Mouse (Mus musculus) right cerebral cortex, adult 18-20 months (tissue): ENCODE measurements around the gene Acr.

Source experiments
- DNase-seq: peaks from one replicate; pipeline ENCODE4 v3.0.0; 2022; ENCODE audit warnings: mixed read lengths

Gene Acr

DNA sequence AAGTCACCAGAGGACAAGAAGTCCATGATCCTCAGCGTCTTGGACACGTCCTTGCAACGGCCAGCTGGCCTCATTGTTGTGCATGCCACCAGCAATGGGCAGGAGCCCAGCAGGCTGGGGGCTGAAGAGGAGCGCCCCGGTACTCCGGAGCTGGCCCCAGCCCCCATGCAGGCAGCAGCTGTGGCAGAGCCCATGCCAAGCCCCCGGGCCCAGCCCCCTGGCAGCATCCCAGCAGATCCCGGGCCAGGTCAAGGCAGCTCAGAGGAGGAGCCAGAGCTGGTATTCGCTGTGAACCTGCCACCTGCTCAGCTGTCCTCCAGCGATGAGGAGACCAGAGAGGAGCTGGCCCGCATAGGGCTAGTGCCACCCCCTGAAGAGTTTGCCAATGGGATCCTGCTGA is 19.3 kb upstream of the Acr start:
- peak; percentile 28 for DNase-seq

- DNase-seq: no peak
Measured at GRCm38 (mm10) chr15:89550506-89550905, 17.6 kb upstream of the Acr start.

DNA sequence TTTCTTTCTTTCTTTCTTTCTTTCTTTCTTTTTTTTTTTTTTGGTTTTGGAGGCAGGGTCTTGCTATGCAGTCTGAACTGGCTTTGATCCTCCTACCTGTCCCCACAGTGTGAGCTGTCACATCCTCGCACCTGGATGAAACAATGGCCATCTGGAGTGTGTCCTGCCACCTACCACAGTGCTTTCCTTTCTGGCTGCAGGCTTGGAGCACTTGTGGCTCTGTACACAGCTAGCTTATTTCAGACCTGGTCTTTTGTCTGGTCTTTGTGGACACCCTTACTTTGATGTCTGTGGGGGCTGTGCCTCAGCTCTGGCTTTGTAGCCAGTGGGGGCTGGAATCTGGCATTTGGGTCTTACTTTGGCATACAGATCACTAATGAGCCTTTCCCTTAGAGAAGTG is 16.4 kb upstream of the Acr start:
- no peak for DNase-seq

DNA sequence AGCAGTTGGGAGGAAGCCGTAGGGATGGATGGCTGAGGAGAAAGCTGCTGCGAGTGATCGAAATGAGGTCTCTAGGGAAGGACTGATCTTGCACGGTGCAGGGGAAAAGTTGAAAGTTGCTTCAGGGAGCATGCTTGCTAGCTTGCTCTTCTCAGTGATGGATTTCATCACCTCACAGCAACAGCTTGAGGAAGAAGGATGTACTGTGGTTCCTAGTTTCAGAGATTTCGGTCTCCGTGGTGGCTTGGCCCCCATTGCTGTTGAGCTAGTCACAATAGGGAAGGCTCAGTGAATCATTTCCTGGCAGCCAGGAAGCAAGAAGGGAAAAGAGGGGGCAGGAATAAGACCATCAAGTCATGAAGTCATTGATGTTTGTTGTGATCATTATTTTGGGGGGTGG is 12.5 kb upstream of the Acr start:
- no peak for DNase-seq

DNA sequence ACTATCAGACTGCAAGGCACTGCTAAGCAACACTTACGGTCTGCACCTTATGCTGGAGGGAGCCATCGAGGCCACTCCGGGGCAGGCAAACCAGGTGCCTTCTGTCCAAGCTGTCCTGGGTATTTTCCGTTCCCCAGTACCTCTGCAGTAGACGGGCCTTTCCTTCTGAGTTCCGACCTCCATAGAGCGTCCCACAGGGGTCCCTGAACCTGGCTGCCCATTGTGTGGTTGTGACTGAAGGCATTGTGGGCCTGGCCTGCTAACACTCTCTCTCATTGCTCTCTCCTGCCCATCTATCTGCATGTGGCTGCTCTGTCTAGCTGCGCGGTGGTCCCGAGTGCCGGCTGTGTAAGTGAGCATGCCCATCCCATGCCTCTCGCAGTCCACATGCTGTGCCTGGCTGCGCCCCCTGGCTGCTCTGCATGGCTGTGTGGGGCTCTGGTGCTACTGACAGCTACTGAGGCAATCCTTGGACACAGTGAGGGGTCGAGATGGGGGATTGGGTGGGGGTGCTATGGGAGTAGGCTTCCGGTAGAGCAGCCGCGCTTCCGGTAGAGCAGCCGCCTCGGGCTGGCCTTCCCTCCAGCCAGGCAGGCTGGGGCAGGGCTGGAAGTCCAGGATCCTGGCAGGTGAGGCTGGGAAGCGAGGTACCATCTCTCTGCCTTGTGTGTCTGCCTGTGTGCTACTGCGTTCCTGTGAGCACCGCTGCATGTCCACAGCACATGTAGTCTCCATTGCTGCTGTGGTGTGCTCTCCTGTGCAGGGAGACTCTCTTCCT is 11.5 kb upstream of the Acr start:
- DNase-seq: no peak

DNA sequence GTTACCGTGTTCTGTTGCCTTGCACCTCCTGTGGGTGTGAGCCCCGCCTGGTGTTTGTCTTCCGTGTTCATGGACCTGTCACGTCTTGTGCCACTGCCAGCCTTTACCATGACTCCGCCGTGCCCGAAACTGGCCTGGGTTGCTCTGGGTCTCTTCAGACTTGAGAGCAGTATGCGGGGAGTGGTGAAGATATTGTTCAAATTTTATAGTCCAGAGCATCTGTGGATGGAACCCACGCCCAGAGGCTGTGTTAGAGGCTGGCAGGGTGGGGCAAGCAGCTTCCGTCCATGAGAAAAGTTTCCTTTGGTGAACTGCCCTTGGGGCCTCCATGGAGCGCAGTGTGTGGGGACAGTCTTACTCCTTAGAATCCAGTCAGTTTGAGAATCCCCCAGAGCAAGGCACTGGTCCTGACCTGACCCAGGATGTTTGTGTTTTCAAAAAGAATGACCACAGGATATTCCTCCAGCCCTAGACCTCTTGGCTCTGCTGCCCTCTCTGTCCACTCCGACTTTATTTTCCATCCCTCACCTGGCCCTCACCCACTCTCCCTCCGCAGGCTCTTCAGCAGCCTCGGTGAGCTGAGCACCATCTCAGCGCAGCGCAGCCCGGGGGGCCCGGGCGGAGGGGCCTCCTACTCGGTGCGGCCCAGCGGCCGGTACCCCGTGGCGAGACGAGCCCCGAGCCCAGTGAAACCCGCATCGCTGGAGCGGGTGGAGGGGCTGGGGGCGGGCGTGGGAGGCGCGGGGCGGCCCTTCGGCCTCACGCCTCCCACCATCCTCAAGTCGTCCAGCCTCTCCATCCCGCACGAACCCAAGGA is 10.7 kb upstream of the Acr start:
- DNase-seq: no peak

- DNase-seq: no peak
Measured at GRCm38 (mm10) chr15:89557996-89558390, 10.1 kb upstream of the Acr start.

DNA sequence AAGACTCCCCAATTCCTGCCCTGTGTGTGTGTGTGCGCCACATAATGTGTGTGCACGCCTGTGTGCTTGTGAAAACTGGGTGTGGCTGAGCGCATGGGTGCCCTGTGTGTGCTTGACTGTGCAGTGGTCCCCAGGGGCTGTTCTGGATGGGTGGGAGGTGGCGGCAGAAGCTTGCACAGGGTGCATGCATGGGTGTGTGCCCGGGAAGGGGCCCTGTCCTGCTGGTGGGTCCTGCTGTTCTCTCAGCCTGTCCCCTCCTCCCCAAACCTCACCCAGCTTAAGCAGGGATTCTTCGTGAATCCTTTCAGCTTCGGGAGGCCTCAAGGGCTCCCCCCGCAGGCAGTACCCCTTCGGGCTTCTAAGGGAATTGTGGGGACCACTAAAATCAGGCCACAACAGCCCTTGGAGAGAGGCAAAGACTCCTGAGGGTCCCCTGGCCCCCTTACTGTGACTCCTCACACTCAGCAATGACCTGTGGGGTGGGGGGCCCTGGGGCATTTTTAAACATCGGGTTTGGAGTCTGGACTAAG is 8.9 kb upstream of the Acr start:
- no peak for DNase-seq

DNA sequence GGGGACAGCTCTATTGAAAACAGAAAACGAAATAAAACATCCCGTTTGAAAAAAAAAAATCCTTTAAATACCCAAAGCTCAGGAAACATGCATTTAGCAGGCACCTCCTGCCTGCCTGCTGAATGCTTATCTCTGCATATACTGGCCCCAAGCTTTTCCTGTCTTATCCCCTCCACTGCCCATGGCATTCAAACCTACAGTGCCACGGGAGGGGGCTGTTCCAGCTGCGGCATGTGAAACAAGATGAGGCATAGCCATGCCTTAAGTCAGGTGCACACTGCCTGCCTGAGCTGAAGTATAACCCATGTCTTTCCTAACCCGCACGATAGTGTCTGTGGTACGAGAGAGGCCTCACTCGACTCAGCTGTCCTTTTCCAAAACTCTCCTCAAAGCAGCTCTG is 4.0 kb downstream of the Acr start:
- no peak for DNase-seq

DNA sequence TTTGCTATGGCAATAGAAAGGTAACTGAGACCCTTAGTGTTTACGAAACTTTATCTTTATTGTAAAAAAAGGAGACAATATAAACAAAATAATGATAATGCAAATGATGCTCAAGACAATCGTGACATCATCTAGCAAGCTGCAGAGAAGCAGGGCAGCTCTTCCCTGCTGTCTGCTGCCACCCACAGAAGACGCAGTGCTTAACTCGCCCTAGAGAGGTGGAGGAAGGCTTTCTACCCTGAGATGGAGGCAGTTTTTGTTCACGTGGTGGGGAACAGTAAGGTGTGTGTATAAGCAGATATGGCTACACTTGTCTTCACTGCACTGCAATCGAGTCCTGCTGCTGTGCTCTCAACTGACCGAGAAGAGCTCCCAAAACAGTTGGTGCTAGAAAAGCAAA is 14.4 kb downstream of the Acr start:
- no peak for DNase-seq

DNA sequence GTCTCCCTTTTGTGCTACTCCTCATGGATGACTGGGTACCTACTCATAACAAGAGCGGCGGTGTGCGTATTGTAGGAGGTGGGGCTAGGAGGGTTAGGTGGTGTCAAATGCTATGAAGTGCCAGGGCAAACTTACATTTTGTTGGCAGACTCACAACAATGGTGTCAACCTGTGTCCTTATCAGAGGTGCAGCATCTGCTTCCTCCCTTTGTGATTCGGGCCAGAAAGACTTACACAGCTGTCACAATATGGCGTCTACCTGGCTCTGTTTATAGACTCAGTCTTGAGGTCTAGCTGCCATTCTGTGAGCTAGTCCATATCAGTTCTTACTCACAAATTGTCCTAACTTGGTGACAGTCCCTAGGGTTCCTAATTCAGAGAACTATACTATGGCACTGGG is 17.0 kb downstream of the Acr start:
- DNase-seq: no peak

GRCm38 (mm10) chr15:89585631-89586030 is 17.5 kb downstream of the Acr start:
- DNase-seq: no peak

DNA sequence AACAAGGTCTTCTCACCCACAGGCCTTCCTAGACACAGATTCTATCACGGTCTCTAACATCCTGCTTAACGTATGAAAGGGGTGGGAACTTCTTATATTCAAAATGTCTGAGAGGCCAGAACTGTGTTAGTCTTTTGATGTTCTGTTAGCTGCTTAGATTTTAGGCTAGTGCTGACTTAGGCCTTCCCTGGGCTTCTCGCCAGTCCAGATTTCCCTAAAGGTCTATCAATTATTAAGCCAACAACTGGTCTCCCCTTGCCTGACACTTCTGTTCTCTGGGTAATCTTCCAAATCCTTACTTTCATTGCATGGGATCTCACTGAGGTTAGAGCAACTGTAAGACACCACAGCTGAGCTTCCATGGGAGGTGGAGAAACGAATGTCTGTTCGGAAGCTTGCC is 21.0 kb downstream of the Acr start:
- no peak for DNase-seq

DNA sequence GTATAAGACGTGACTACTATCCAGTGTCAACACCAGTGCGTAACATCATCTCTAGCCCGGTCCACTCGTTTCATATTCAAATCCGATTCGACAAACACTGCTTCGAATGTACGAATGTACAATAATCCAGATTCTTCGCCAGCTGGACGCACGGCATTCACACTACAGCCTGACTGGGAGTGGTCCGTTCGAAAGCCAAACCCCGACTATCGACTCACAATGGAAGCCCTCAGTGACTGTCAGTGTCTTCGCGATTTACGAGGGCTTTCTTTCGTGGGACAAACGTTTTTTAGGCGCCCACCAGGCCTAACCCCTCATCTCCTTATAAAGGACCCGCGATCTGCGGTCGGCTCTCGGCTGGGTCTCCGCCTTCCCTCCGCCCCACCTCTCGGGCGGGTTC is 23.2 kb downstream of the Acr start:
- DNase-seq: peak; percentile 16

GRCm38 (mm10) chr15:89591723-89592455 is 23.8 kb downstream of the Acr start, which contains the start of gene Rabl2:
Gene Rabl2 (minus strand): TSS chr15:89591923.
- DNase-seq: peak; percentile 86

DNA sequence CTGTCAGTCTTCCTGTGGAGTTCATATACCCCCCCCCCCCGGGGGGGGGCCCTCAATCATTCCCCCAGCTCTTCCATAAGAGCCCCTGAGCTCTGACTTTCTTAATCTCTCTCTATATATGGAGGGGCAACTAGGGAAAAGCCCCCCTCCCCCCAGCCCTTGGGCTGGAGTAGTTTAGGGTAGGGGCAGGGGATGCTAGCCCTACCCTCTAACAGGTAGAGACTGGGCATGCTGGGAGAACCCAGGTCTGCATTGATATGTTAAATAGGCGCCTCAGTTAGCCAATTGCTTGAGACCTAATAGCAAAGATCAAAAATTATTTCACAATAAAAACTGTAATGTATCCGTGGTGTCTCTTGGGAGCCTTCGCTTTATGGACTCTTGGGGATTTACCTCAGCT is 24.4 kb downstream of the Acr start:
- no peak for DNase-seq

GRCm38 (mm10) chr15:89605822-89606570 is 37.9 kb downstream of the Acr start:
- DNase-seq: no peak

- DNase-seq: no peak
Measured at GRCm38 (mm10) chr15:89607480-89607879, 39.4 kb downstream of the Acr start.

DNA sequence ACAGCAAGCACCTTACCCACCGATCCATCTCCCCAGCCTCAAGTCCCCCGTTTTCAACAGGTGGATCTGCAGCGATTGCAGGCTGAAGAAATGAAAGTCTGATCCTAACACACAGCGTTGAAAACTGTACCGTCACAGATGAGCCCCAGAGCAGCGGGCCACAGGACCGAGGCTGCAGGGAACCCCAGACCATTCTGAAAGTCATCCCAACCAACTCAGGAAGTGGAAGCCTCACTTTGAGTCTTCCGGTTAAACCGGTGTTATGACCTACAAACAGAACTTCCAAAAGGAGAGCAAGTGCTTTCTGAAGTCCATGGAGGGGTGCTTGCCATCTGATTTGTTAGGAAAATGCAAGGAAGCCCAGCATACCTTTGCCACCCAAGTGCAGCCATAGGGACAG is 39.8 kb downstream of the Acr start:
- DNase-seq: no peak

- peak; percentile 63 for DNase-seq
Measured at GRCm38 (mm10) chr15:89622312-89622958, 54.3 kb downstream of the Acr start.

- no peak for DNase-seq
Measured at GRCm38 (mm10) chr15:89622959-89623625, 55.0 kb downstream of the Acr start.

DNA sequence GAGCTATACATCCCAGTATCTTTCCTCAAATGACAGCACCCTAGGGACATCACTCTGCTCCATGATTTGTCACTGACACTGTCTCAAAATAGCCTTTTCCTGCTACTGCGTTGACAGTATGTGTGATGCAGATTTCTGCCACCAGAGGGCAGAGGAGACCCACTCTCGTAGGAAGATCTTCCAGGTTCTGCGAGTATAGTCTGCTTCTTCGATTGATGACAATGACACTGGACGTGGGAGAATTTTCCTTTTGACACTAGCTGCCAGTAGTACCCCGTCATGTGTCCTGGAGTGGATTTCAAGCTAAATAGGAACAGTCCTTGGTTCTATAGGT is 55.5 kb downstream of the Acr start:
- DNase-seq: peak; percentile 74
